Mouse (Mus musculus) heart, embryonic 15.5 days (tissue): ENCODE results near the gene Ifi35. TPM values are rescaled to one million over a fixed set of nuclear protein-coding genes. Genes with fewer than 3 reads are reported as not detected.
"Not testable (repeated sequence)": the region's sequence is repeated elsewhere in the genome, so short reads cannot be mapped to it uniquely, and the experiment has no call there.

Experiments
- ATAC-seq: fragments of 200-750 bp; cut with Nextera tagmentation; replicated peaks from 2 replicates; pipeline ENCODE4 v1.8.0; 2017; ENCODE audit warnings: low read depth, moderate TSS enrichment; ENCODE audit not compliant: insufficient number of reproducible peaks, insufficient read depth, low FRiP score
- H3K27ac ChIP-seq: fragments of 300-500 bp; sonication (generic); 2 replicates; pipeline ENCODE4 v1.5.1; 2015; ENCODE audit warnings: mild to moderate bottlenecking, inconsistent platforms
- H3K27me3 ChIP-seq: fragments of 300-500 bp; sonication (generic); 2 replicates; pipeline ENCODE4 v1.6.1; 2015; ENCODE audit warnings: inconsistent platforms
- H3K36me3 ChIP-seq: fragments of 300-500 bp; sonication (generic); 2 replicates; pipeline ENCODE4 v1.6.1; 2015; ENCODE audit warnings: mild to moderate bottlenecking, inconsistent platforms
- H3K4me1 ChIP-seq: fragments of 300-500 bp; sonication (generic); replicated peaks from 2 replicates; pipeline ENCODE4 v1.6.1; 2015; ENCODE audit warnings: inconsistent platforms
- H3K4me2 ChIP-seq: fragments of 300-500 bp; sonication (generic); 2 replicates; pipeline ENCODE4 v1.6.1; 2015; ENCODE audit warnings: inconsistent platforms, mild to moderate bottlenecking, moderate library complexity
- H3K4me3 ChIP-seq: fragments of 300-500 bp; sonication (generic); 2 replicates; pipeline ENCODE4 v1.5.1; 2015; ENCODE audit warnings: mild to moderate bottlenecking, inconsistent platforms
- H3K9ac ChIP-seq: fragments of 300-500 bp; sonication (generic); 2 replicates; pipeline ENCODE4 v1.6.1; 2015; ENCODE audit warnings: mild to moderate bottlenecking, inconsistent platforms
- H3K9me3 ChIP-seq: fragments of 300-500 bp; sonication (generic); replicated peaks from 2 replicates; pipeline ENCODE4 v1.6.1; 2016; ENCODE audit warnings: inconsistent platforms
- WGBS: fragments of 180-500 bp; shearing (Covaris S2); methylation state at CpG from one replicate; pipeline ENCODE4 v1.1.7; 2015; ENCODE audit warnings: mixed read lengths; 5-methylcytosine and 5-hydroxymethylcytosine counted together
- polyA plus RNA-seq: library from polyadenylated mRNA; unstranded; fragments of >200 nt; fragmentation: Nextera tagmentation; extraction: Ambion mirVana; gene quantifications from 2 replicates; pipeline ENCODE4 v1.2.1, GENCODE M21; 2015

Ifi35 gene
- polyA plus RNA-seq, 1 experiment from 2014 or later = 18.0 TPM

DNA sequence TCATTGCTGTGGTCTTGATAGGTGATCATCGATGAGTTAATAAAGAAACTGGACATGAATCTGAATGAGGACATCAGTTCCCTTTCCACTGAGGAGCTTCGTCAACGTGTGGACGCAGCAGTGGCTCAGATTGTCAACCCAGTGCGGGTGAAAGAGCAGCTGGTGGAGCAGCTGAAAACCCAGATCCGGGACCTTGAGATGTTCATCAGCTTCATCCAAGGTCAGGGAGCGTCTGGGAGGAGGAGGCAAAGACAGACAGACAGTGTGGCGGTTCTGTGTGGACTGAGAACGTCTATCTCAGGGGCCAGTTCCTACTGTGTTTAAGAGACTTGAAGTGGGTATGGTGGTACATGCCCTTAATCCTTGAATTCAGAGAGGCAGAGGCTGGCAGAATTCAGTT is 16.9 kb upstream of the Ifi35 start:
- H3K4me3 ChIP-seq = no peak overlapping the region
- ATAC-seq = no peak
- H3K4me2 ChIP-seq = no peak overlapping the region
- H3K9me3 ChIP-seq = no peaks in the 10 kb centered on the region
- no peaks in the 10 kb centered on the region for H3K27me3 ChIP-seq
- peaks cover 6% of the 10 kb centered on the region for H3K4me1 ChIP-seq
- H3K36me3 ChIP-seq = peaks cover 58% of the 10 kb centered on the region
- H3K9ac ChIP-seq = no peak overlapping the region
- WGBS = 89% methylated on average over 9 of the region's 9 CpGs
- H3K27ac ChIP-seq = no peak overlapping the region

DNA sequence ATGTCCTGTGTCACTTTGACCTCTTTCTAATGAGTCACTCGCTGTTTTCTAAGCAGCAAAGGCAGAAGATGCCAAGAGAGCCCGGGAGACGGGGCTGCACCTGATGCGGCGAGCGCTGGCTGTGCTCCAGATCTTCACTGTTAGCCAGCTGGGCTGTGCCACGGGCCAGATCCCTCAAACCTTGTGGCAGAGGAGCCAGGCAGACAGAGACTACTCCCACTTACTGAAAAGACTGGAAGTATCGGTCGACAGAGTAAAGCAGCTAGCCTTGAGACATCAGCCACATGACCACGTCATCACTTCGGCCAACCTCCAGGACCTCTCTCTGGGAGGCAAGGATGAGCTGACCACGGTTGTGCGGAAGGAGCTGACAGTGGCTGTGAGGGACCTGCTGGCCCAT is 14.8 kb upstream of the Ifi35 start:
- 82% methylated on average over 13 of the region's 13 CpGs for WGBS
- no peak for ATAC-seq
- no peaks in the 10 kb centered on the region for H3K4me1 ChIP-seq
- no peak overlapping the region for H3K27ac ChIP-seq
- no peak overlapping the region for H3K4me3 ChIP-seq
- no peak overlapping the region for H3K4me2 ChIP-seq
- H3K36me3 ChIP-seq = peaks cover 58% of the 10 kb centered on the region
- no peaks in the 10 kb centered on the region for H3K27me3 ChIP-seq
- no peak overlapping the region for H3K9ac ChIP-seq
- no peaks in the 10 kb centered on the region for H3K9me3 ChIP-seq

DNA sequence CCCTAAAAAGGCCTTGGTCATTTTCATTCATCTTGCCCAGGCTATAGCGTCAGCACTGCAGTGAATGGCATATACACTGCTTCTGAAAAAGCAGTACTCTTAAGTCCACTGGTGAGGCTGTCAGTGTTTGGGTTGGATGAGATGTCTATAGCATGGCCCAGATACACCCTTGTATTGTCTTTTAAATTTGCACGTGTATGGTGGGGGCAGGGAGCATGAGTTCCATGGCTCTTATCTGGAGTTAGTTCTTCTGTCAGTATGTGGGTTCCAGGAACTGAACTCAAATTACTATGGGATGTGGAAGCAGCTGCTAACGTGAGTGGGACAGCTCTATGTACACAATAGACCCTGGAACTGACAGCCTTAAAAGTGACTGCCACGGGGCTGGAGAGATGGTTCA is 12.4 kb upstream of the Ifi35 start:
- Histone ChIP-seq H3K4me3 (no peak overlapping the region), H3K4me2 (no peak overlapping the region), H3K4me1 (no peaks in the 10 kb centered on the region), H3K27ac (no peak overlapping the region), H3K9ac (no peak overlapping the region), H3K27me3 (no peaks in the 10 kb centered on the region), H3K36me3 (peaks cover 41% of the 10 kb centered on the region), H3K9me3 (no peaks in the 10 kb centered on the region)
- WGBS = 78% methylated on average over 4 of the region's 4 CpGs
- ATAC-seq = no peak

DNA sequence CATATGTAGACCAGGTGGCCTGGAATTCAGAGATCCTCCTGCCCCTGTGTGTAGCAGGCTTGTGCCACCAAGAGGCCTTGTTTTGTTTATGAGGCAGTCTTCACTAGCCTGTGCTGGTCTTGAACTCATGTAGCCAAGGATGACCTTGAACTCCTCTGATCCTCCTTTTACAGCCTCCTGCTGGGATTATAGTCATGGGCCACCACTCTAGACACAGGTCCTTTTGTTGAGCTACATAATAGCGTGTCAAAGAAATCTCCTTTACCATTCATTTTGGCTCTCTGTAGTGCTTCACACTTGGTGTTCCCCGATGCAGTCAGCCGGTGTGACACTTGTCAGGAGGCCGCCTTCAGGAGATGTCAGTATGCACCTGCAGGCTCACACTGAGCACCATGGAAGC is 11.3 kb upstream of the Ifi35 start:
- H3K4me2 ChIP-seq = no peak overlapping the region
- no peak for ATAC-seq
- 82% methylated on average over 4 of the region's 4 CpGs for WGBS
- H3K9ac ChIP-seq = no peak overlapping the region
- no peaks in the 10 kb centered on the region for H3K9me3 ChIP-seq
- H3K27me3 ChIP-seq = no peaks in the 10 kb centered on the region
- no peaks in the 10 kb centered on the region for H3K4me1 ChIP-seq
- H3K27ac ChIP-seq = no peak overlapping the region
- no peak overlapping the region for H3K4me3 ChIP-seq
- peaks cover 30% of the 10 kb centered on the region for H3K36me3 ChIP-seq

DNA sequence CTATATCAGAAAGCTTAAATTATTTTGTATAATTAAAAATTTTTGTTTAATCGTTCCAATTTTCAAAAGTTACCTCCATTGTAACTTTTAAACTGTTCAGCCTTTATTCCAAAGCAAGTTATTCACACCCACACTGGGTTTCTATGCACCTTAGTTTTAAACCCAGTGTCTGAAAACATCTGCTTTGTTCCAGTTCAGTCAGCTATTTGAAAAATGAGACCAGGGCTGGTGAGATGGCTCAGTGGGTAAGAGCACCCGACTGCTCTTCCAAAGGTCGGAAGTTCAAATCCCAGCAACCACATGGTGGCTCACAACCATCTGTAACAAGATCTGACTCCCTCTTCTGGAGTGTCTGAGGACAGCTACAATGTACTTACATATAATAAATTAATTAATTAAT is 10.2 kb upstream of the Ifi35 start:
- peaks cover 23% of the 10 kb centered on the region for H3K36me3 ChIP-seq
- not testable (repeated sequence) for H3K9me3 ChIP-seq, ATAC-seq, H3K4me2 ChIP-seq, H3K27me3 ChIP-seq, H3K4me1 ChIP-seq, H3K4me3 ChIP-seq, H3K9ac ChIP-seq, H3K27ac ChIP-seq
- WGBS = 54% methylated on average over 3 of the region's 3 CpGs

DNA sequence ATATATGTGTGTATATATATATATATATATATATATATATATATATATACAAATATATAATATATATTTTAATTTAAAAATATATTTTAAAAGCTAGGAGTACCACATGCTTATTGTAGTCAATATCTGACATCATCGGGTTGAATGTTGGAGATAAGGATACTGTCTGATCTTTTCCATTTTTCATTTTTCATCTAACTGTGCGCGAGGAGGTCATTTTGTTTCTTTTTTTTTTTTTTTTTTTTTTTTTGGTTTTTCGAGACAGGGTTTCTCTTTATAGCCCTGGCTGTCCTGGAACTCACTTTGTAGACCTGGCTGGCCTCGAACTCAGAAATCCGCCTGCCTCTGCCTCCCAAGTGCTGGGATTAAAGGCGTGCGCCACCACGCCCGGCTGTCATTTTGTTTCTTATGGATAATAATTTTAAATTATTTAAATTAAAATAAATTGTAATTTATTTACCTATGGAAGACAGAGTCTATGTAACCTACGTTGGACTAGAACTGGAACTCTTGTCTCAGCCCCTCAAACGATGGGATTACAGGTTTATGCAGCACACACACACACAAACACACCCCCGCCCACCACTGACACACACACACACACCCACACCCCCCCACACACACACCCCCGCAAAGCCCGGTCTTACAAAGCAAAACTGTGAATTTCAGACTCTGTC is 6.6 kb upstream of the Ifi35 start:
- Histone ChIP-seq H3K4me1 (peaks cover 19% of the 10 kb centered on the region), H3K36me3 (peaks cover 20% of the 10 kb centered on the region), H3K4me3 (peak overlapping the region; percentile 91), H3K4me2 (peak overlapping the region; percentile 61)
- H3K27ac ChIP-seq, H3K9ac ChIP-seq, H3K9me3 ChIP-seq, H3K27me3 ChIP-seq, ATAC-seq: not testable (repeated sequence)
- 38% methylated on average over 15 of the region's 15 CpGs for WGBS

DNA sequence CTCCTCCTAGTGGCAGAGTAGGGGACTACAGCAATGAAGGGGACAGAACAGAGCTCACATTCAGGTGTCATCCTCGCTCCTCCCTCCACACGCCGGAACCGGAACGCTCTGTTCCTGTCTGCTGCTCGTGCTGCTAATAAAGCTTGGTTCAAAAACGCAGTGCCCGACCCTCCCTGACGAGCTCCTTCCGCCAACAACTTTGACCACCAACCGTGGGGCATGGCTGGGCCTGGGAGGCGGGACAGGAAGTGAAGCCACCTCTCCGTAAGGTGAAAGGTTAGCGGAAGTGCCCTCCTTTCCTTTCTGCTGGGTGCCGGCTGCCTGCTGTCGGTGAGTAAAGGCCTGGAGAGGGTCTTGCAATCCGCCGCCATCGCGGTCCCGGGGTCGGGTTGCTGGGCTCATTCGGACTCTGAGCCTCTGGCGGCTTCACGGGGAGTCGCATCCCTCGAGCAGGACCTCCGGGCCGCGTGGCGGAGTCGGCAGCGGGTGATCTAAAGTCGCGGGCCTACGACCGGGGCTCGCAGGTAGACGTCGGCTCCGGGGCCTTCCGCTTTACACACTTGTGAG is 6.0 kb upstream of the Ifi35 start, which contains the start of gene Rpl27:
TSS of gene Rpl27 (plus strand) at position 172 of the 567 bp plus-strand sequence.
- ATAC-seq = peak; percentile 99
- peak within 1 kb of the TSS; percentile 91 for H3K4me3 ChIP-seq
- H3K4me1 ChIP-seq = peaks cover 19% of the 10 kb centered on the region
- no peaks in the 10 kb centered on the region for H3K27me3 ChIP-seq
- no peaks in the 10 kb centered on the region for H3K9me3 ChIP-seq
- H3K27ac ChIP-seq = peak within 1 kb of the TSS; percentile 88
- peaks cover 20% of the 10 kb centered on the region for H3K36me3 ChIP-seq
- H3K4me2 ChIP-seq = peak within 1 kb of the TSS; percentile 74
- peak within 1 kb of the TSS; percentile 94 for H3K9ac ChIP-seq
- WGBS = under 1% methylated on average over 42 of the region's 42 CpGs

DNA sequence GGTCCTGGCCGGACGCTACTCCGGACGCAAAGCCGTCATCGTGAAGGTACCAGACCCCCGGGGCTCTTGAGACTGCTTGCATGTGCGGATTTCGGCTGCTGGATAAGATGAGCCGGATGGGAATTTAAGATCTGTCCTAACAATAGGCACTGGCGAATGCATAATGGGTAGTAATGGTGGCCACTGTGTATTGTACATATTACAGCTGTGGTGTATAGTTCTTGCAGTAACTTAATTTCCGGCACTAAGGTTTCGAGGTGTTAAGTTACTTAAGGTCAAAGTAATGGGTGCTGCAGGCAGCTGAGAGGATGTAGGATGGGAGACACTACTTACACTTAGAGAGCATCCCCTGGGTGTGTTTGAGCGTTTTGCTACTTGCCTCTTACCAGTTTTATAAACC is 5.4 kb upstream of the Ifi35 start:
- ATAC-seq = no peak
- Histone ChIP-seq H3K9ac (peak overlapping the region; percentile 94), H3K9me3 (no peaks in the 10 kb centered on the region), H3K4me3 (peak overlapping the region; percentile 91), H3K4me1 (peaks cover 19% of the 10 kb centered on the region), H3K4me2 (peak overlapping the region; percentile 74), H3K36me3 (peaks cover 20% of the 10 kb centered on the region), H3K27me3 (no peaks in the 10 kb centered on the region), H3K27ac (peak overlapping the region; percentile 88)
- WGBS = under 1% methylated on average over 14 of the region's 14 CpGs

DNA sequence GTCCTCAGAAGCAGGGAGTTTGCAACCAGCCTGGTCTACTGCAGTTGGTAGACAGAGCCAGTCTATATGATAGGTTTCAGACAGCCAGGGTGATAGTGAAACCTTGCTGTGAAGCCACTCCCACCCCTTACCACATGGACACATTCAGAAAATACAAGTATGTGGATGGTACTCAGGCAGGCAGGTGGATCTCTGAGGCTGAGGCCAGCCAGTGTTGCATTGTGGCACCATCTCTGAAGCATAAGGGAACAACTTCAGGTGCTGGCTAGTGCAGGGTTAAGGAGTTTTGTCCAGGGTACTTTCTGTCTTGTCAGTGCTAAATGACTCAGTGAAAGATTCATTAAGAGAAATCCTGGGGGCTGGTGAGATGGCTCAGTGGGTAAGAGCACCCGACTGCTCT is 1.9 kb upstream of the Ifi35 start:
- Histone ChIP-seq H3K36me3 (peaks cover 20% of the 10 kb centered on the region), H3K27me3 (no peaks in the 10 kb centered on the region), H3K4me3 (no peak overlapping the region), H3K4me2 (no peak overlapping the region), H3K27ac (no peak overlapping the region), H3K9ac (no peak overlapping the region), H3K9me3 (no peaks in the 10 kb centered on the region), H3K4me1 (peaks cover 33% of the 10 kb centered on the region)
- WGBS = 97% methylated on average over 1 of the region's 1 CpGs
- no peak for ATAC-seq

DNA sequence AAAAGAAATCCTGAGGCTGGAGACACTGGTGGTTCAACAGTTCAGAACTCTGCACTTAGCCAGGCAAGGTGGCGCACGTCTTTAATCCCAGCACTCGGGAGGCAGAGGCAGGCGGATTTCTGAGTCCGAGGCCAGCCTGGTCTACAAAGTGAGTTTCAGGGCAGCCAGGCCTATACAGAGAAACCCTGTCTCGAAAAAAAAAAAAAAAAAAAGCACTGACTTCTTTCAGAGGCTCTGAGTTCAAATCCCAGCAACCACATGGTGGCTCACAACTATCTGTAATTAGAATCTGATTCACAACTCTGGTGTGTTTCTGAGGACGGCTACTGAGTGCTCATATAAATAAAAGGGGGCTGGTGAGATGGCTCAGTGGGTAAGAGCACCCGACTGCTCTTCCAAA is 1.3 kb upstream of the Ifi35 start:
- H3K9ac ChIP-seq, H3K27me3 ChIP-seq, H3K4me2 ChIP-seq, H3K4me3 ChIP-seq, H3K9me3 ChIP-seq, H3K27ac ChIP-seq, ATAC-seq: not testable (repeated sequence)
- peaks cover 33% of the 10 kb centered on the region for H3K4me1 ChIP-seq
- peaks cover 20% of the 10 kb centered on the region for H3K36me3 ChIP-seq
- WGBS = 88% methylated on average over 8 of the region's 8 CpGs

DNA sequence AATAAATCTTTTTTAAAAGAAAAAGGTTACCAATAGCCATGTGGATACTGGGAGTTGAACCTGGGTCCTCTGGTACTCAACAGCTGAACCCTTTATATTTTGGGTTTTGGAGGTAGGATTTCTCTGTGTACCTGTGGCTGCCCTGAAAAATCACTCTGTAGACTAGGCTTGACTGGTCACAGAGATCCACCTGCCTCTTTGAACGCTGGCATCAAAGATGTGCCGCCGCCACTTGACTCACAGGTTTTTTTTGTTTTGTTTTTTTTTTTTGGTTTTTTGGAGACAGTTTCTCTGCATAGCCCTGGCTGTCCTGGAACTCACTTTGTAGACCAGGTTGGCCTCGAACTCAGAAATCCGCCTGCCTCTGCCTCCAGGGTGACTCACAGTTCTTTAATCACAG is 421 bp upstream of the Ifi35 start:
- H3K9me3 ChIP-seq = no peaks in the 10 kb centered on the region
- no peaks in the 10 kb centered on the region for H3K27me3 ChIP-seq
- no peak for ATAC-seq
- peak overlapping the region; percentile 55 for H3K9ac ChIP-seq
- peaks cover 20% of the 10 kb centered on the region for H3K36me3 ChIP-seq
- 88% methylated on average over 5 of the region's 5 CpGs for WGBS
- H3K4me1 ChIP-seq = peaks cover 33% of the 10 kb centered on the region
- peak overlapping the region; percentile 64 for H3K4me2 ChIP-seq
- H3K27ac ChIP-seq = peak overlapping the region; percentile 82
- peak overlapping the region; percentile 61 for H3K4me3 ChIP-seq

DNA sequence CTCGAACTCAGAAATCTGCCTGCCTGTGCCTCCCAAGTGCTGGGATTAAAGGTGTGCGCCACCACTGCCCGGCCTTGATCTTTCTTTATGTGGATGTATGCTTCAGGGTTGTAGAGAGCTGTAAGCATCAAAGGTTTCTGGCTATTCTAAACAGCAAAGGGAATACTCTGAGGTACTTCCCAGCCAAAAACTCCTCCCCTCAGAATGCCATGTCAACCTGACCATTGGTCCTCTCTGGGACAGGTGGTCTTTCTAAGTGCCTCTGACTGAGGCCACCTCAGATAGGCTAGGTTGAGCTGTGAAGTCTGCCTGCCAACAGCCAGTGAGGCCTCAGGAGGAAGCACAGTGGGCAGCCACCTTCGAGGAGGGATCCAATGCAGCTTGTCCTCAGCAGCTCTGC is 692 bp downstream of the Ifi35 start:
- Histone ChIP-seq H3K4me2 (peak overlapping the region; percentile 64), H3K27ac (peak overlapping the region; percentile 82), H3K4me3 (peak overlapping the region; percentile 61), H3K36me3 (peaks cover 16% of the 10 kb centered on the region), H3K4me1 (peaks cover 23% of the 10 kb centered on the region), H3K9ac (peak overlapping the region; percentile 55), H3K9me3 (no peaks in the 10 kb centered on the region), H3K27me3 (no peaks in the 10 kb centered on the region)
- no peak for ATAC-seq
- 74% methylated on average over 4 of the region's 4 CpGs for WGBS
